Mouse (Mus musculus) forebrain, embryonic 14.5 days (tissue): ENCODE data around the gene Kcne3. TPM values are rescaled to one million over a fixed set of nuclear protein-coding genes. Genes with fewer than 3 reads are reported as not detected.

Source experiments
- ATAC-seq: fragments of 200-750 bp; cut with Nextera tagmentation; 2 replicates; pipeline ENCODE4 v1.8.0; 2017; ENCODE audit warnings: mild to moderate bottlenecking, moderate library complexity
- DNase-seq: peaks from one replicate; pipeline ENCODE4 v3.0.0-alpha.2; 2015; ENCODE audit warnings: low spot score
- H3K27ac ChIP-seq: fragments of 300-500 bp; sonication (generic); 2 replicates; pipeline ENCODE4 v1.5.1; 2014; ENCODE audit warnings: low read depth, mild to moderate bottlenecking, control low read depth, low read length, moderate library complexity
- H3K27me3 ChIP-seq: fragments of 300-500 bp; sonication (generic); replicated peaks from 2 replicates; pipeline ENCODE4 v1.6.1; 2014; ENCODE audit warnings: low read length, control low read depth, mixed read lengths; ENCODE audit not compliant: control insufficient read depth, insufficient read depth
- H3K36me3 ChIP-seq: fragments of 300-500 bp; sonication (generic); 2 replicates; pipeline ENCODE4 v1.6.1; 2014; ENCODE audit warnings: low read length, control low read depth; ENCODE audit not compliant: control insufficient read depth, insufficient read depth
- H3K4me1 ChIP-seq: fragments of 300-500 bp; sonication (generic); 2 replicates; pipeline ENCODE4 v1.6.1; 2014; ENCODE audit warnings: antibody characterized with exemption, low read length, control low read depth; ENCODE audit not compliant: control insufficient read depth, insufficient read depth
- H3K4me2 ChIP-seq: fragments of 300-500 bp; sonication (generic); 2 replicates; pipeline ENCODE4 v1.6.1; 2014; ENCODE audit warnings: mild to moderate bottlenecking, control low read depth, low read length
- H3K4me3 ChIP-seq: fragments of 300-500 bp; sonication (generic); 2 replicates; pipeline ENCODE4 v1.5.1; 2014; ENCODE audit warnings: low read depth, low read length, control low read depth
- H3K9ac ChIP-seq: fragments of 300-500 bp; sonication (generic); 2 replicates; pipeline ENCODE4 v1.6.1; 2014; ENCODE audit warnings: mild to moderate bottlenecking, low read length, control low read depth, moderate library complexity
- H3K9me3 ChIP-seq: fragments of 300-500 bp; sonication (generic); replicated peaks from 2 replicates; pipeline ENCODE4 v1.6.1; 2016; ENCODE audit warnings: low read length, control low read depth, mixed read lengths; ENCODE audit not compliant: control insufficient read depth
- WGBS: fragments of 180-500 bp; shearing (Covaris S2); extraction: QIAGEN DNeasy Blood & Tissue Kit; methylation state at CpG from one replicate; pipeline ENCODE4 v1.1.7; 2014; 5-methylcytosine and 5-hydroxymethylcytosine counted together
- polyA plus RNA-seq: library from polyadenylated mRNA; unstranded; fragments of >200 nt; fragmentation: Nextera tagmentation; extraction: Ambion mirVana; gene quantifications from 2 replicates; pipeline ENCODE4 v1.2.1, GENCODE M21; 2014

Gene Kcne3
- 0.58 and 0.91 TPM in 2 replicates for polyA plus RNA-seq

- Histone ChIP-seq H3K27ac (no peak within 1 kb of the TSS), H3K4me3 (no peak within 1 kb of the TSS), H3K4me2 (no peak within 1 kb of the TSS), H3K36me3 (no peaks in the 10 kb centered on the region), H3K9me3 (no peaks in the 10 kb centered on the region), H3K4me1 (peaks cover 5% of the 10 kb centered on the region; the same call in 1 of the 2 replicates), H3K9ac (no peak within 1 kb of the TSS), H3K27me3 (peaks cover 29% of the 10 kb centered on the region)
- ATAC-seq: no peak
- no peak for DNase-seq
- WGBS: 78% methylated on average over 3 of the region's 3 CpGs
Measured at GRCm38 (mm10) chr7:100176269-100176668, at the start of gene Kcne3. TSS of gene Kcne3 (plus strand) at chr7:100176502.

- no peak overlapping the region for H3K9ac ChIP-seq
- H3K4me3 ChIP-seq: no peak overlapping the region
- H3K27ac ChIP-seq: no peak overlapping the region
- no peaks in the 10 kb centered on the region for H3K27me3 ChIP-seq
- no peaks in the 10 kb centered on the region for H3K4me1 ChIP-seq
- no peak overlapping the region for H3K4me2 ChIP-seq
- no peaks in the 10 kb centered on the region for H3K36me3 ChIP-seq
- ATAC-seq (no peak), DNase-seq (no peak)
- no peaks in the 10 kb centered on the region for H3K9me3 ChIP-seq
- 77% methylated on average over 7 of the region's 7 CpGs for WGBS
Measured at GRCm38 (mm10) chr7:100126514-100126913, 49.8 kb upstream of the Kcne3 start.

- no peak for DNase-seq
- no peaks in the 10 kb centered on the region for H3K36me3 ChIP-seq
- no peak overlapping the region for H3K4me2 ChIP-seq
- H3K4me1 ChIP-seq: no peaks in the 10 kb centered on the region
- no peak overlapping the region for H3K9ac ChIP-seq
- ATAC-seq: no peak
- WGBS: 87% methylated on average over 7 of the region's 7 CpGs
- H3K4me3 ChIP-seq: no peak overlapping the region
- H3K27ac ChIP-seq: no peak overlapping the region
- no peaks in the 10 kb centered on the region for H3K27me3 ChIP-seq
- no peaks in the 10 kb centered on the region for H3K9me3 ChIP-seq
Measured at GRCm38 (mm10) chr7:100128262-100129041, 47.9 kb upstream of the Kcne3 start.

GRCm38 (mm10) chr7:100130592-100130991, 45.7 kb upstream of the Kcne3 start:
- Histone ChIP-seq H3K9me3 (no peaks in the 10 kb centered on the region), H3K36me3 (no peaks in the 10 kb centered on the region), H3K4me3 (no peak overlapping the region), H3K4me2 (no peak overlapping the region), H3K27ac (no peak overlapping the region), H3K4me1 (no peaks in the 10 kb centered on the region), H3K27me3 (no peaks in the 10 kb centered on the region), H3K9ac (no peak overlapping the region)
- ATAC-seq: no peak
- no peak for DNase-seq
- WGBS: 85% methylated on average over 6 of the region's 6 CpGs

- ATAC-seq: no peak
- DNase-seq: no peak
- H3K4me3 ChIP-seq: no peak overlapping the region
- H3K36me3 ChIP-seq: no peaks in the 10 kb centered on the region
- no peaks in the 10 kb centered on the region for H3K27me3 ChIP-seq
- no peaks in the 10 kb centered on the region for H3K9me3 ChIP-seq
- no peak overlapping the region for H3K4me2 ChIP-seq
- WGBS: 52% methylated on average over 1 of the region's 1 CpGs
- H3K4me1 ChIP-seq: no peaks in the 10 kb centered on the region
- H3K9ac ChIP-seq: no peak overlapping the region
- H3K27ac ChIP-seq: no peak overlapping the region
Measured at GRCm38 (mm10) chr7:100132379-100132778, 43.9 kb upstream of the Kcne3 start.

GRCm38 (mm10) chr7:100137038-100137437, 39.3 kb upstream of the Kcne3 start:
- Histone ChIP-seq H3K4me3 (no peak overlapping the region), H3K4me2 (no peak overlapping the region), H3K27me3 (no peaks in the 10 kb centered on the region), H3K9me3 (no peaks in the 10 kb centered on the region), H3K9ac (no peak overlapping the region), H3K36me3 (no peaks in the 10 kb centered on the region), H3K4me1 (no peaks in the 10 kb centered on the region), H3K27ac (no peak overlapping the region)
- DNase-seq: no peak
- no peak for ATAC-seq
- WGBS: 84% methylated on average over 9 of the region's 9 CpGs

GRCm38 (mm10) chr7:100138075-100138474, 38.2 kb upstream of the Kcne3 start:
- H3K27me3 ChIP-seq: no peaks in the 10 kb centered on the region
- ATAC-seq (no peak), DNase-seq (no peak)
- no peak overlapping the region for H3K27ac ChIP-seq
- 95% methylated on average over 4 of the region's 4 CpGs for WGBS
- no peak overlapping the region for H3K9ac ChIP-seq
- H3K4me1 ChIP-seq: no peaks in the 10 kb centered on the region
- H3K4me2 ChIP-seq: no peak overlapping the region
- no peak overlapping the region for H3K4me3 ChIP-seq
- H3K36me3 ChIP-seq: no peaks in the 10 kb centered on the region
- H3K9me3 ChIP-seq: no peaks in the 10 kb centered on the region

- WGBS: 81% methylated on average over 1 of the region's 1 CpGs
Measured at GRCm38 (mm10) chr7:100140591-100140990, 35.7 kb upstream of the Kcne3 start.

GRCm38 (mm10) chr7:100148586-100148985, 27.7 kb upstream of the Kcne3 start:
- DNase-seq (no peak), ATAC-seq (no peak)
- no peak overlapping the region for H3K4me3 ChIP-seq
- H3K36me3 ChIP-seq: no peaks in the 10 kb centered on the region
- no peaks in the 10 kb centered on the region for H3K4me1 ChIP-seq
- no peaks in the 10 kb centered on the region for H3K27me3 ChIP-seq
- H3K9me3 ChIP-seq: no peaks in the 10 kb centered on the region
- H3K27ac ChIP-seq: no peak overlapping the region
- no peak overlapping the region for H3K9ac ChIP-seq
- 92% methylated on average over 4 of the region's 4 CpGs for WGBS
- no peak overlapping the region for H3K4me2 ChIP-seq

More at GRCm38 (mm10) chr7:100140591-100140990, 35.7 kb upstream of the Kcne3 start:
- H3K36me3 ChIP-seq: no peaks in the 10 kb centered on the region
- H3K4me3 ChIP-seq: no peak overlapping the region
- no peaks in the 10 kb centered on the region for H3K27me3 ChIP-seq
- H3K27ac ChIP-seq: no peak overlapping the region
- no peak overlapping the region for H3K9ac ChIP-seq
- no peak for ATAC-seq
- H3K4me2 ChIP-seq: no peak overlapping the region
- DNase-seq: no peak
- H3K9me3 ChIP-seq: no peaks in the 10 kb centered on the region
- no peaks in the 10 kb centered on the region for H3K4me1 ChIP-seq
